Mouse (Mus musculus) frontal cortex, postnatal 14 days (tissue): ENCODE measurements around the gene Tom1l2.

ENCODE experiments used
- DNase-seq, 2 experiments: peaks; one replicate each; pipeline ENCODE4 v3.0.0; 2022; ENCODE audit warnings: low spot score in 2 of 2

The Tom1l2 gene

DNA sequence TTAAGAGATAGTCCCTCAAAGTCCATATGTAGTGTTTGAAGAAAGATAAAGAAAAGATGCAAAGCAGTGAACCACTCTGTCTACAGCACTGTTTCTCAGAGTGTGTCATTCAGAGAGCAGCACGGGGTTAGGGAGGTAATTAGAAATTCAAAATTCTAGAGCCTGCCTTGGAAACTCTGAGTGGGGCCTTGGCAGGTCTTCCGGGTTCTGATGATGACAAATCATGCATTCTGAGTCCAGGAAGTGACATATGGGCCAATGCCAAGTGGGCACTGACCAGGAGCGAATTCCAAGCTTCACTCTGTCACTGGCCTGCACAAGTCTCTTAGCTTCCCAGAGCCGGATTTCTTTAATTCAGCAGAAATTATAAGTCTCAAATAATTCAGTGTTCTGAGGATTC is 6.2 kb downstream of the Tom1l2 start:
- no peak for DNase-seq

- no peak for DNase-seq
These were observed 6.8 kb downstream of the Tom1l2 start for GRCm38 (mm10) chr11:60345868-60346267.

- no peak for DNase-seq
These were observed 13.3 kb downstream of the Tom1l2 start for GRCm38 (mm10) chr11:60339361-60339760.

GRCm38 (mm10) chr11:60338291-60338690 is 14.4 kb downstream of the Tom1l2 start:
- peak in 1 of 2 experiments; percentile 30 for DNase-seq

- no peak for DNase-seq
These were observed 16.9 kb downstream of the Tom1l2 start for GRCm38 (mm10) chr11:60335771-60336170.

GRCm38 (mm10) chr11:60334124-60334523 is 18.6 kb downstream of the Tom1l2 start:
- DNase-seq = no peak

GRCm38 (mm10) chr11:60333461-60333860 is 19.2 kb downstream of the Tom1l2 start:
- DNase-seq = no peak

- DNase-seq = no peak
These were observed 22.2 kb downstream of the Tom1l2 start for GRCm38 (mm10) chr11:60330551-60330950.

DNA sequence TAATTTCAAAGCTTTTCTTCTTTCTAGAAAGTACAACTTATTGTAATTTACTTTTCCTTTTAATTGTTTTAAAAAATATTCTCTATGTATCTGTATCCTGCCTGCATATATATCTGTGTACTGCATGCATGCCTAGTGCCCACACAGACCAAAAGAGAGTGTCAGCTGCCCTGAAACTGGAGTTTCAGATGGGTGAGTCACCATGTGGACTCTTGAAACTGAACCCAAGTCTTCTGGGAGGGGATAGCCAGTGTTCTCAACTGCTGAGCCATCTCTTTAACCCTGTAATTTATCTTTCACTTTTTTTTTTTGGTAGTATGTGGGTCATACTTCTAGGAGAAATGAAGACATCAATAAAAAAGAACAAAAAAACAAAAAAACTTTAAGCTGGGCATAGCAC is 29.0 kb downstream of the Tom1l2 start:
- no peak for DNase-seq

DNA sequence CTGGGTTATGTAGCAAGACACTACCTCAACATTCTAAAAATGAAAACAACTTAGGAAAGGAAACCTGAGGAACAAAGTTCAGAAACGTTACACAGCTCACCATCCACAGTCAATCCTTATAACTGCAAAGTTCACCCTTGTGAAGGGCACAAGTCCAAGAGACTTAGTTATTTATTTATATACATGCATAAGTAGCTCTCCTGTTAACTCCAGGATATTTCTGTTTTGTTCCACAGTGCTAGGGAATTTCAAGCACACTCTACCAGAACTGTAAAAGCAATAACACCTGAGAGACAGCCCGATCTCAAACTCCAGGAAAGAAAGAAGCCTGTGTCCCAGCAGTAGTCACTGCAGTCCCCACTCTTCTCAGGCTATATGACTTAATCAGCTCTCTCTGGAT is 31.3 kb downstream of the Tom1l2 start:
- DNase-seq = no peak

DNA sequence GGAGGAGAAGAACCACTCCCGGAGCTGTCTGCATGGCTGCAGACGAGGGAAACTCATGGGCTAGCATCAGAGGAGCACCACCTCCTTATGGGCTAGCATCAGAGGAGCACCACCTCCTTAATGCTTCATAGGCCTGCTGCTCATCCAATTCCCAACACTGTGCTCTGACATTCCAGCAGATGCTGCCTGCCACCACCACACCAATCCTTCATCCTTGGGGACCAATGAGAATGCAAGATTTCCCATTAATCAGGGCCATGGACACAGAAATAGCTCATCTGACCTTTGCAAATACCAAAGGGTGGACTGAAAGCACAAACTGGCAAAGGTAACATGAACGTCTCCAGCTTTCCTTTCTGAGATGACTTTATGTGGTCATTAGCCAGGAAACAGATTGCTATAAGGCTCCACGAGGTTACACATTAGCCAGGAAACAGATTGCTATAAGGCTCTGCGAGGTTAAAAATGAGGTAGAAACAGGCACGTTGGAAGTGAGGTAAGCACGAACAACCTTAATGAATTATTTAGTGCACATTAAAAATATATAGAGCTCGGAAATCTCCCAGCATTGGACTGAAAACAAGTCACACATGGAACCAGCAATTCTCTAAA is 32.2 kb downstream of the Tom1l2 start:
- no peak for DNase-seq

- no peak for DNase-seq
These were observed 33.2 kb downstream of the Tom1l2 start for GRCm38 (mm10) chr11:60319257-60320066.

GRCm38 (mm10) chr11:60318716-60319115 is 34.0 kb downstream of the Tom1l2 start:
- no peak for DNase-seq

GRCm38 (mm10) chr11:60317376-60318102 is 35.2 kb downstream of the Tom1l2 start:
- DNase-seq = no peak

DNA sequence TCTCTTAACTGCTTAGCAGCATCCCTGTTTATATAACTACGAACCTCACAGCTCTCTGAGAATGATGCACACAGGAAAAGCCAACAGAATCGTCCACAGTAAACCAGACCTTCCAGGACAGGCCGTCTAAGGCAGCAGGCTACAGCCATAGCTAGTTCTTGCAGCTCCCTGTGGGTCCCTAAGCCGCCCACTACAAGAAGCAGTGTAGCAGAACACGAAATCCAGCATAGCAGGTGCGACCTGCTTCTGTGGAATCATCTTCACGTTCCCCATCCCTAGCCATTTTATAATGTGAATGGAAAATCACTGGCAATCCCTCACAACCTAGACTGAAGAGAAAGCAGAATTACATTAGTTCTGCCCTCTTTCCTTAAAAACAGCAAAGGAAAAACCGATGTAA is 35.8 kb downstream of the Tom1l2 start:
- no peak for DNase-seq

- DNase-seq = no peak
These were observed 36.5 kb downstream of the Tom1l2 start for GRCm38 (mm10) chr11:60316250-60316649.

DNA sequence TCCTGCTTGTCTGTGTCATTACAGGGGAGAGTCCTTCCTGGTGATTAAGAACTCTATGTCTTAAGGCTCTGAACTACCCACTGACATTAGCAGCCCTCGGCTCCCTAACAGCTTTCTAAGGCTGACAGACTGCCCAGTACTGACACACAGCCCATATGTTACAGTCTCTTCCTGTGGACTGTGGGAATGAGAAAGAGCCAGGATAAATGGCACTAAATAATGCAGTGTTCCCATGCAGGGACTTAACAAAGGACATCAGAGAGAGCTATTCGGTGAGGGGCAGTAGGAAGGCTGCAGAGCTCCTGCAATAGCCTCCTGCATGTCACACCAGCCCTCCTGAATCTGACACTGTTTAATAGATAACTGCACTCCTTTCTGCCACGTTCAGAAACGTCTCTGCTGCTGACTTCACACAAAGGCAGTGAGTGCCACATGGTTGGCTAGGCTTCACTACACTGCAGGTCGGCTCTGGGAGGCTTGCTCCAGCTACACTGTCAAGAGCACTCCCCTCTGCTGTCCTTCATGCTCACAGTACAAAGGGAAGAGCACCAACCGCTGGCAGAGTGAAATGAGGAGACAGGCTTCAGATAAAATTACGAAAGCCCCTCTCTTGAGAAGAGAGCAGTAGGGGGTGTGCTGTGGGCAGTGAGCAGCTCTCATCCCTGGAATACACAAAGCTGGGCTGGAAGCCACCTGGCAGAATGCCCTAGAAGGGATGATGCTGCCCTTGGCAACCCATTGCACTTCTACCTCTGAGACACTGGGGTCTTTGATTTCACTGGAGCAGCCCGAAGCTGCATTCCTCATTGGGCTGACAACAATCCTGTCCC is 41.5 kb downstream of the Tom1l2 start:
- DNase-seq = peak; percentile 64 to 86

- no peak for DNase-seq
These were observed 42.8 kb downstream of the Tom1l2 start for GRCm38 (mm10) chr11:60309875-60310274.

DNA sequence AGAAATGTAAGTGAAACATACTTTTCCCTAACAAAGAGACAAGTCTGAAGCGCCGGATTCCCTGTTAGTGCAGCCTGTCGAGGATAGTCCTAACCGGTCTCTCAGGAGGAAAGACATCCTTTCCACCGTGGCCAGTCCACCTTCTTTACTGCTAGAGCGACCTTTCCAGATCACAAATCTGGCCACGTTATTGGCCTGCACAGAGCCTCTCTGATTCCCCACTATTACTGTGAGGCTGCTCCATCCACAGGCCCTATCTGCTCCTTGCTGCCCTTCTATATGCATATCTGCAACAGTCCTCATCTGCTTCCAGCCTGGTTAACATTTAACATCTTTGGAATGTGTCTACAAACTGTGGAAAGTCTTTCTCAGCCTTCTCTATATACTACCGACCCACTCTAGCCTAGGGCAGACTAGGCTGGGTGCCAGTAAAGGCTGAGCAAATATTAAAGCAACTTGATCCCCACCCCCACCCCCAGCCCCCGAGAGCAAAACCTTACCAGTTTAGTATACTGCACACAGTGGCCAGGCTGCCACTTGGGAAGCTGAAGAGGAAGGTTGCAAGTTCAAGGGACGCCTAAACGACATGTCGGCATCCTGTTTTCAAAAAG is 44.1 kb downstream of the Tom1l2 start:
- no peak for DNase-seq

DNA sequence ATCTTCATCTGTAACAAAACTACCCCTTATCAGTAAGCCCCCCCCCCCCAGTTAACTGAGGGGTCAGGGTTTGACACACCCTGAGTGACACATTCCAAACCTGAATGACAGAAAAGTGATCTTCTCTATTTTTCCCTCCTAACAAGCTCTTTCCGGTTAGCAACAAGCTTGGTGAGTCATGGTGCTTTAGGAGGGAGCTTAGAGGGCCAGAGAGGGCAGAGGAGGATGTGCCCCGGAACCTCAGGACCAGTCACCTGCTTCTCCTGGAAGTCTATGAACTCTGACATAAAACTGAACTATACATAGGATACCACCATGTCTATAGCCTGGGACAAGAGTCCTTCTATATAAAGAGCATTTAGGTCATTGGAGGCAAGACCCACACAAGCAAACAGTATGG is 44.6 kb downstream of the Tom1l2 start:
- DNase-seq = no peak

DNA sequence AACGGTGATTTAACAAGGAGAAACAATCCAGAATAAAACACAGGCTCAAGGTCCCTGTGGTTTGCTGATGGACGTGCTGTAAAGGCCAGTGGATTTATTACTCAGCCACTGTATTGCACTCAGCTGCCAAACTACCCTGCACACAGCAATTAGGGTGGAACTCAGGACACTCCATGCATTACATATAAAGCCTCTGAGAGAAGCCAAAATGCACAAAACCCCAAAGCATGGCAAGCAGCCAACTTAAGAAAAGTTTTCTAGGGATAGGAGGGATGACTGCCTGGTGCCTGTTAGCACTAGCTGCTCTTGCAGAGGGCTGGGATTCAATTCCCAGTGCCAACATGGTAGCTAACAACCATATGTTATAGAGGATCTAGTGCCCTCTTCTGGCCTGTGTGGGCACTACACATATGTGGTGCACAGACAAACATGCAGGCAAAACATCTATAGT is 45.3 kb downstream of the Tom1l2 start:
- no peak for DNase-seq
